Mouse (Mus musculus) embryo, embryonic 10.5 days (tissue): ENCODE data around the gene Minos1.

Experiments used
- DNase-seq: peaks from one replicate; pipeline ENCODE4 v3.0.0-alpha.2; 2015; ENCODE audit warnings: low spot score

Gene Minos1

GRCm38 (mm10) chr4:139130701-139131549 is at the start of gene Minos1:
Gene Minos1, minus strand, starts transcription at chr4:139131113.
- peak; percentile 99 for DNase-seq

- no peak for DNase-seq
These were observed 49.1 kb upstream of the Minos1 start for GRCm38 (mm10) chr4:139179731-139180625.

- DNase-seq: no peak
These were observed 48.3 kb upstream of the Minos1 start for GRCm38 (mm10) chr4:139179218-139179617.

GRCm38 (mm10) chr4:139178377-139178776 is 47.5 kb upstream of the Minos1 start:
- no peak for DNase-seq

GRCm38 (mm10) chr4:139177921-139178320 is 47.0 kb upstream of the Minos1 start:
- DNase-seq: no peak

- DNase-seq: no peak
These were observed 45.1 kb upstream of the Minos1 start for GRCm38 (mm10) chr4:139176023-139176422.

GRCm38 (mm10) chr4:139175061-139175971 is 44.4 kb upstream of the Minos1 start:
- DNase-seq: peak; percentile 12

GRCm38 (mm10) chr4:139169748-139170279 is 38.9 kb upstream of the Minos1 start:
- DNase-seq: peak; percentile 42

- peak; percentile 51 for DNase-seq
These were observed 38.3 kb upstream of the Minos1 start for GRCm38 (mm10) chr4:139168985-139169747.

GRCm38 (mm10) chr4:139167107-139167506 is 36.2 kb upstream of the Minos1 start:
- DNase-seq: no peak

GRCm38 (mm10) chr4:139166244-139166643 is 35.3 kb upstream of the Minos1 start:
- no peak for DNase-seq

- DNase-seq: no peak
These were observed 34.3 kb upstream of the Minos1 start for GRCm38 (mm10) chr4:139165259-139165658.

GRCm38 (mm10) chr4:139164082-139164481 is 33.2 kb upstream of the Minos1 start:
- DNase-seq: no peak

- DNase-seq: no peak
These were observed 30.2 kb upstream of the Minos1 start for GRCm38 (mm10) chr4:139161076-139161475.

- DNase-seq: no peak
These were observed 27.4 kb upstream of the Minos1 start for GRCm38 (mm10) chr4:139158350-139158749.

- no peak for DNase-seq
These were observed 25.6 kb upstream of the Minos1 start for GRCm38 (mm10) chr4:139156538-139156937.

- DNase-seq: no peak
These were observed 23.8 kb upstream of the Minos1 start for GRCm38 (mm10) chr4:139154576-139155307.

GRCm38 (mm10) chr4:139151370-139151769 is 20.5 kb upstream of the Minos1 start:
- no peak for DNase-seq

GRCm38 (mm10) chr4:139146760-139147159 is 15.8 kb upstream of the Minos1 start:
- DNase-seq: no peak

GRCm38 (mm10) chr4:139145156-139145555 is 14.2 kb upstream of the Minos1 start:
- peak; percentile 31 for DNase-seq
